Mouse (Mus musculus) brain, adult 2 months (tissue): ENCODE results near the gene Gm8206.
"Not testable (repeated sequence)": the region's sequence is repeated elsewhere in the genome, so short reads cannot be mapped to it uniquely, and the experiment has no call there.

Experiments
- DNase-seq: peaks from one replicate; pipeline ENCODE4 v3.0.0; 2011; ENCODE audit warnings: low read depth, low spot score

Gene Gm8206

GRCm38 (mm10) chr14:6093842-6094241 is at the start of gene Gm8206:
Gene Gm8206, minus strand, starts transcription at chr14:6093942.
- not testable (repeated sequence) for DNase-seq

GRCm38 (mm10) chr14:6125707-6126106 is 32.0 kb upstream of the Gm8206 start, which contains the start of gene Gm3476:
Gene Gm3476, minus strand, starts transcription at chr14:6125807.
- DNase-seq: not testable (repeated sequence)

GRCm38 (mm10) chr14:6108272-6108925 is 14.7 kb upstream of the Gm8206 start, which contains the start of gene Gm3468:
Gene Gm3468, minus strand, starts transcription at chr14:6108665.
- peak; percentile 63 for DNase-seq

- DNase-seq: peak; percentile 10
Observed at GRCm38 (mm10) chr14:6107500-6107899, 13.8 kb upstream of the Gm8206 start.

- not testable (repeated sequence) for DNase-seq
Observed at GRCm38 (mm10) chr14:6058167-6058566, 35.6 kb downstream of the Gm8206 start, which contains the start of gene Gm6337. Gene Gm6337, minus strand, starts transcription at chr14:6058267.

- DNase-seq: not testable (repeated sequence)
Observed at GRCm38 (mm10) chr14:5987136-5987535, 106.6 kb downstream of the Gm8206 start.

GRCm38 (mm10) chr14:5979037-5979436 is 114.7 kb downstream of the Gm8206 start, which contains the start of gene Gm3453:
Gene Gm3453, minus strand, starts transcription at chr14:5979137.
- DNase-seq: not testable (repeated sequence)
